Mouse (Mus musculus) forebrain, embryonic 12.5 days (tissue): ENCODE data around the gene Acot8. TPM values are rescaled to one million over a fixed set of nuclear protein-coding genes. Genes with fewer than 3 reads are reported as not detected.

Source experiments
- ATAC-seq: fragments of 200-750 bp; cut with Nextera tagmentation; 2 replicates; pipeline ENCODE4 v1.8.0; 2017; ENCODE audit warnings: moderate TSS enrichment; ENCODE audit not compliant: low FRiP score
- H3K27ac ChIP-seq: fragments of 300-500 bp; sonication (generic); 2 replicates; pipeline ENCODE4 v1.5.1; 2016; ENCODE audit warnings: mild to moderate bottlenecking
- H3K27me3 ChIP-seq: fragments of 300-500 bp; sonication (generic); 2 replicates; pipeline ENCODE4 v1.6.1; 2016; ENCODE audit warnings: mild to moderate bottlenecking
- H3K36me3 ChIP-seq: fragments of 300-500 bp; sonication (generic); replicated peaks from 2 replicates; pipeline ENCODE4 v1.6.1; 2016; ENCODE audit warnings: mild to moderate bottlenecking
- H3K4me1 ChIP-seq: fragments of 300-500 bp; sonication (generic); 2 replicates; pipeline ENCODE4 v1.6.1; 2016
- H3K4me2 ChIP-seq: fragments of 300-500 bp; sonication (generic); 2 replicates; pipeline ENCODE4 v1.6.1; 2016; ENCODE audit warnings: mild to moderate bottlenecking, moderate library complexity
- H3K4me3 ChIP-seq: fragments of 300-500 bp; sonication (generic); replicated peaks from 2 replicates; pipeline ENCODE4 v1.5.1; 2016; ENCODE audit warnings: mild to moderate bottlenecking
- H3K9ac ChIP-seq: fragments of 300-500 bp; sonication (generic); 2 replicates; pipeline ENCODE4 v1.6.1; 2016; ENCODE audit warnings: mild to moderate bottlenecking
- H3K9me3 ChIP-seq: fragments of 300-500 bp; sonication (generic); 2 replicates; pipeline ENCODE4 v1.6.1; 2016
- WGBS: fragments of 180-500 bp; shearing (Covaris S2); methylation state at CpG from one replicate; pipeline ENCODE4 v1.1.7; 2016; 5-methylcytosine and 5-hydroxymethylcytosine counted together
- polyA plus RNA-seq: library from polyadenylated mRNA; unstranded; fragments of >200 nt; fragmentation: Nextera tagmentation; extraction: Ambion mirVana; gene quantifications from 2 replicates; pipeline ENCODE4 v1.2.1, GENCODE M21; 2016

The Acot8 gene
- polyA plus RNA-seq, 1 experiment from 2014 or later, result 13.7 TPM

DNA sequence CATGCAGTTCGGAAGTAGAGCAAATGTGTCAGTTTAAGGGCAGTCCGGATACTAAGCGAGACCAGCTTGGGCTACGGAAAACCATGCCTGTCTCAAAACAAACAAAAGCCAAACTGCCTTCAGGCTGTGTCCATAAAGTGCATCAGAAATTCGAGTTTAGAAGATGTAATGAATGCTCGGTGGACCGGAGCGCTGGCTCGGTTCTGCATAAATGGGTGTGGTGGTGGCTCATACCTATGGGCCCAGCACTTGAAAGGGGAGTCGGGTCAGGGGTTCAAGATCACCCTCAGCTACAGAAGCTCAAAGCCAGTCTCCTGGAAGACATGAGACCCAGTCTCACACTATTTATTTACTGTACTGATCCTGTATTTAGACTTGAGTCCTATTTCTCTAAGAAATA, 16.9 kb downstream of the Acot8 start:
- no peak for ATAC-seq
- no peak overlapping the region for H3K27ac ChIP-seq
- H3K4me3 ChIP-seq, result no peak overlapping the region
- peaks cover 20% of the 10 kb centered on the region for H3K4me1 ChIP-seq
- WGBS, result 88% methylated on average over 10 of the region's 10 CpGs
- H3K4me2 ChIP-seq, result no peak overlapping the region
- H3K27me3 ChIP-seq, result peaks cover 7% of the 10 kb centered on the region; the same call in 1 of the 2 replicates
- peaks cover 30% of the 10 kb centered on the region for H3K36me3 ChIP-seq
- H3K9ac ChIP-seq, result no peak overlapping the region
- H3K9me3 ChIP-seq, result no peaks in the 10 kb centered on the region

DNA sequence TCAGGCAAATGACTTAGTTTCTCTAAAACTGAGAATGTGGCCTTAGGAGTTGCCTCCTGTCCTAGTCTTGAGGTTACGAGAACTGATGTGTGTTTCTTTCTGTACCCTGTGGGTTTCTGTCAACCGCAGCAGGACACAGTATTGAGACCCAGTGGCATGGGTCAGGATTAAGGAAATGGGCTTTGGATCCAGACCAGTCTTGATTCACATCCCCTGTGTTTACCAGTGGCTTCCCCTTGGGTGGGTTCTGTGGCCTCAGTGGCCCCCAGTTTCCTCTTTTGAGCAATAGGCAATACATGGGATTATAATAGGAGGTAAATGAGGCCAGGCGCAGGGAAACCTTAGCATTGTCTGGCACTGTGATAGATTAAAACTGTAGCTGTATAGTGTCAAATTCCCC, 17.6 kb downstream of the Acot8 start:
- peaks cover 20% of the 10 kb centered on the region for H3K4me1 ChIP-seq
- peaks cover 23% of the 10 kb centered on the region for H3K36me3 ChIP-seq
- H3K27ac ChIP-seq, result no peak overlapping the region
- H3K9me3 ChIP-seq, result no peaks in the 10 kb centered on the region
- no peak overlapping the region for H3K9ac ChIP-seq
- 87% methylated on average over 3 of the region's 3 CpGs for WGBS
- H3K4me3 ChIP-seq, result 0 out of 2 replicates have a peak overlapping the region, but pooled peaks have one; percentile 67
- peak overlapping the region; percentile 91 for H3K4me2 ChIP-seq
- H3K27me3 ChIP-seq, result peaks cover 7% of the 10 kb centered on the region
- ATAC-seq, result no peak

GRCm38 (mm10) chr2:164786388-164786885, 18.2 kb downstream of the Acot8 start:
- Histone ChIP-seq H3K9ac (peak overlapping the region; percentile 71), H3K36me3 (peaks cover 17% of the 10 kb centered on the region), H3K27ac (peak overlapping the region; percentile 73; the same call in 1 of the 2 replicates), H3K27me3 (peaks cover 7% of the 10 kb centered on the region), H3K9me3 (no peaks in the 10 kb centered on the region), H3K4me2 (peak overlapping the region; percentile 91), H3K4me1 (peaks cover 20% of the 10 kb centered on the region), H3K4me3 (peak overlapping the region; percentile 67)
- 9% methylated on average over 15 of the region's 15 CpGs for WGBS
- peak; percentile 17; the same call in 1 of the 2 replicates for ATAC-seq

DNA sequence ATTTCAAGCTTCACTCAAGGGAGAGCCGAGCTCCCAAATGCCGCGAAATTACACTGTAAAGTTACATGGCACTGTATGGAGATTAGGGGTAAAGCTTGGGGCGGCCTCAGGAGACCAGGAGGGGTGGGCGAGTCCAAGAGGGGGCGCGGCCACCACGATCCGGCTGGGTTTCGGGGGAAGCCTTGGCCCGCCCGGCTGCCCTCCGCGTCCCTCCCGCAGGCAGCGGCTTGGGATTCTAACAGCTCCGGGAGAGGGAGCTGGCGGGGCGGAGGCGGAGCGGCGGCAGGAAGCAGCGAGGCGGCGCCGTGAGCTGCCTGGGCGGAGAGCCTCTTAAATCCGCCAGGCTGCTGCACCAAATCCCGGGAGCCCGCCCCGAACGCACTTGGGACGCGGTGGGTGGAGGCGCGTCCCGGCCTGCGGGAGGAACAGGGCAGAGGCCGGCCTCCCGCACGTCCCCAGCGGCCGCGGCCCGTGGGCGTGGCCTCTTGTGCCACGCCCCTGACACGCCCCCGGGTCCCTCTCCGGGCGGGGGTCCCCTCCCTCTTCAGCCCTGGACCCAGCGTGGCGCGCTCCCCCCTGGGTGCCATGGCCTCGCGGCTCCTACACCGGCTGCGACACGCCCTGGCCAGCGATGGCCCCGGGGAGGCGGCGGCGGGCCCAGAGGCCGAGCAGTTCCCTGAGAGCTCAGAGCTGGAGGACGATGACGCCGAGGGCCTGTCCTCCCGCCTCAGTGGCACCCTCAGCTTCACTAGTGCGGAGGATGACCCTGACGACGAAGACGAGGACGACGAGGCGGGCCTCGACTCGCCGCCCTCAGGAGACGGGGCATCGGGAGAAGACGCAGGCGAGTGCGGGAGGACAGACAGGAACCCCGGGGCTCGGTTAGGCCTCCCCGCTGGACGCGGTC, 18.9 kb downstream of the Acot8 start, which contains the start of gene Snx21:
Gene Snx21 (plus strand): TSS at position 343 of the 907 bp plus-strand sequence.
- Histone ChIP-seq H3K27me3 (peaks cover 7% of the 10 kb centered on the region), H3K36me3 (peaks cover 10% of the 10 kb centered on the region), H3K9me3 (no peaks in the 10 kb centered on the region), H3K4me1 (peaks cover 20% of the 10 kb centered on the region), H3K4me2 (peak within 1 kb of the TSS; percentile 91), H3K27ac (peak within 1 kb of the TSS; percentile 73), H3K4me3 (peak within 1 kb of the TSS; percentile 67), H3K9ac (peak within 1 kb of the TSS; percentile 71)
- WGBS, result under 1% methylated on average over 70 of the region's 89 CpGs
- ATAC-seq, result peak; percentile 92

GRCm38 (mm10) chr2:164784869-164785420, 19.7 kb downstream of the Acot8 start:
- Histone ChIP-seq H3K9ac (peak overlapping the region; percentile 71), H3K4me2 (peak overlapping the region; percentile 91), H3K4me1 (peaks cover 20% of the 10 kb centered on the region), H3K36me3 (peaks cover 7% of the 10 kb centered on the region), H3K27me3 (peaks cover 7% of the 10 kb centered on the region), H3K9me3 (no peaks in the 10 kb centered on the region), H3K27ac (no peak overlapping the region), H3K4me3 (peak overlapping the region; percentile 67)
- ATAC-seq, result no peak
- WGBS, result 14% methylated on average over 7 of the region's 7 CpGs

GRCm38 (mm10) chr2:164783926-164784581, 20.6 kb downstream of the Acot8 start:
- 80% methylated on average over 7 of the region's 7 CpGs for WGBS
- no peak overlapping the region for H3K9ac ChIP-seq

GRCm38 (mm10) chr2:164781876-164782275, 22.8 kb downstream of the Acot8 start:
- H3K4me1 ChIP-seq, result peaks cover 17% of the 10 kb centered on the region
- H3K27me3 ChIP-seq, result peaks cover 6% of the 10 kb centered on the region
- no peak overlapping the region for H3K4me2 ChIP-seq
- H3K36me3 ChIP-seq, result no peaks in the 10 kb centered on the region
- no peaks in the 10 kb centered on the region for H3K9me3 ChIP-seq
- no peak overlapping the region for H3K4me3 ChIP-seq
- no peak for ATAC-seq
- H3K9ac ChIP-seq, result no peak overlapping the region
- WGBS, result 84% methylated on average over 4 of the region's 4 CpGs
- H3K27ac ChIP-seq, result no peak overlapping the region

More at GRCm38 (mm10) chr2:164783926-164784581, 20.6 kb downstream of the Acot8 start:
- Histone ChIP-seq H3K4me1 (peaks cover 20% of the 10 kb centered on the region), H3K9me3 (no peaks in the 10 kb centered on the region), H3K27ac (no peak overlapping the region), H3K4me2 (no peak overlapping the region), H3K36me3 (peaks cover 3% of the 10 kb centered on the region), H3K4me3 (no peak overlapping the region), H3K27me3 (peaks cover 7% of the 10 kb centered on the region)
- ATAC-seq, result no peak

DNA sequence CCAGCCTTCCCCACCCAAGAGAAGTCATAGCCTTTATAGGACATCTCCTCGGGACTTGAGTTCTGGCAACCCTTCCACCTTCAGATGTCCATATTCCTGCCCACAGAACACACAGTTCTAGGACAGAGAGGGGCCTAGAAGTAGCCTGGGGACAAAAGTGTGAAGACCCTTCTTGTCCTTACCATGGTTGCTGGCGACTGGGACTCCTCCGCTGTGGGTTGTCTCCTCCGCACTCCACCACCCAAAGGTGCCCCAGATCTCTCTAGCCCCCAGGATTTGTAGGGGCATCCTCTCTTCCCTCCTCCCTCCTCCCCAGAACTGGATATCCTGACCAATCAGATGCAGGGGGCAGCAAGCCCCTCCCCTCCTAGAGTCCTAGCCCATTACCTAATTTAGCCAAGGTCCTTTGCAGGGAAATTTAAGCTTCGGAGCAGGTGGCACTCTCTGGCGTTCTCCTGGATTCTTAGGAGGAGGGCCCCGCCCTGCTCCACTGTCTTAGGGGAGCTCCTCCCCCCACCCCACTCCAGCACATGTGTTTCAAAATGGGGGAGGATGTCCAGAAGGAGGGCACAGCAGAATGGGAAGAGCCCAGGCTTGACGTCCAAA, 25.1 kb downstream of the Acot8 start, which contains the start of gene Tnnc2:
Gene Tnnc2 (minus strand): TSS at position 487 of the 606 bp plus-strand sequence.
- ATAC-seq, result no peak
- Histone ChIP-seq H3K9me3 (no peaks in the 10 kb centered on the region), H3K27ac (no peak within 1 kb of the TSS), H3K27me3 (peaks cover 7% of the 10 kb centered on the region), H3K4me2 (no peak within 1 kb of the TSS), H3K4me3 (no peak within 1 kb of the TSS), H3K36me3 (no peaks in the 10 kb centered on the region), H3K9ac (no peak within 1 kb of the TSS), H3K4me1 (peaks cover under 1% of the 10 kb centered on the region; the same call in 1 of the 2 replicates)
- WGBS, result 70% methylated on average over 8 of the region's 8 CpGs

DNA sequence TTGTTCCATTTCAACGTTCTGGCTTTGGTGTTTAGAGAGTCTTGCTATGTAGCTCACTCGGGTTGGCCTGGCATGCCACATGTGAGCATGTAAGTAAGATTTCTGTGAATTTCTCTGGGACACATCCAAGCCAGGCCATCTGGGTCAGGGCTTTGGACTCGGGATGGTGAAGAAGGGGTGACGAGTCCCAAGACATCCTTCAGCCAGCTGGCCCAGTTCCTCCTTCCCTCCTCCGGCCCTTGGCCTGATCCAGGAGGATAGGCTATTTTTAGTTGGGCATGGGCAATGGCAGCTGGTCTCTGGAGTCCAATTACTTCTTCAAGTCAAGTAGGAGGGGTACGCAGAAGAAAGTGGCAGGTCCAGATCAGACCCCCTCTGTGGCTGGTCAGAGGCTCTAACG, 25.9 kb downstream of the Acot8 start:
- Histone ChIP-seq H3K27ac (no peak overlapping the region), H3K27me3 (peaks cover 7% of the 10 kb centered on the region), H3K36me3 (no peaks in the 10 kb centered on the region), H3K4me3 (no peak overlapping the region), H3K9me3 (no peaks in the 10 kb centered on the region), H3K4me2 (no peak overlapping the region), H3K9ac (no peak overlapping the region), H3K4me1 (no peaks in the 10 kb centered on the region)
- WGBS, result 89% methylated on average over 7 of the region's 7 CpGs
- no peak for ATAC-seq

DNA sequence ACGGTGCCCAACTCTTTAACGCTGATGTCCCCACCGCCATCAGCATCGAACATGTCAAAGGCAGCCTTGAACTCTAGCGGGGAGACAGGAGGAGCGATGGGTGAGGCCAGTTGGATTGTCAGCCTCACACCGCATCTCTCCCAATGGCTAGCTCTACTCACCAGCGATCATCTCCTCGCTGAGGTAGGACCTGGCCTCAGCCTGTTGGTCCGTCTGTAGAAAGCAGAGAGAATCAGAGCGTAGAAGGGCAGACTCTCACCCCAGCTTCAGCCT, 26.7 kb downstream of the Acot8 start:
- H3K9me3 ChIP-seq, result no peaks in the 10 kb centered on the region
- ATAC-seq, result no peak

DNA sequence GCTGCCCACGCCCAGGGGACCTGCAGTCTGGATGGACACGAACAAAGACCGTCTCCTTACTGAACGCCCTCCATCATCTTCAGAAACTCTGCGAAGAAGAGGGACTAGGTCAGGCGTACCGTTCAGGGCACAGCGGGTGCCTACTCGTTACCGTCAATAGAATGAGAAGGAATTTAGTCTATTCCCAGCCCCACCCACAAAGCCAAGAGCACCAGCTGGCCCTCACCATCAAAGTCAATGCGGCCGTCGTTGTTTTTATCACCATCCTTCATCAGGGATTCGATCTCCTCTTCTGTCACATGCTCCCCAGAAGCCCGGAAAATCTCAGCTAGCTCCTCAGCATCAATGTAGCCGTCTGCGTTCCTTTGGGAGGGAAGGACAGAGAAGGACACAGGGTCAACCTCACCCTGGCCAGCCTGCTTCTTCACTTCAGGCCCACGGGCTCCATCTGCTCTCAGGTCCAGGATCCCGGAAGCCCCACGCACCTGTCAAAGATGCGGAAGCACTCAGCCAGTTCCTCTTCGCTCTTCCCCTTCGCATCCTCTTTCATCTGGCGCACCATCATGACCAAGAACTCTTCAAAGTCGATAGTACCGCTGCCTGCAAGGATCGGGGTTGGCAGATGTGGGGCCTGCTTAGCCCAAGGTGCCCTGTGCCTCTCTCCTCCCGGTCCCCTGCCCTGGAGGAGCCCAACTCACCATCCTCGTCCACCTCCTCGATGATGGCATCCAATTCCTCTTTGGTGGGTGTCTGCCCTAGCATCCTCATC, 27.3 kb downstream of the Acot8 start:
- Histone ChIP-seq H3K9ac (no peak overlapping the region), H3K27me3 (peaks cover 4% of the 10 kb centered on the region), H3K36me3 (peaks cover 9% of the 10 kb centered on the region), H3K4me1 (no peaks in the 10 kb centered on the region), H3K4me2 (no peak overlapping the region), H3K27ac (no peak overlapping the region), H3K9me3 (no peaks in the 10 kb centered on the region), H3K4me3 (no peak overlapping the region)
- WGBS, result 83% methylated on average over 30 of the region's 30 CpGs
- no peak for ATAC-seq

More for the DNA sequence above, 26.7 kb downstream of the Acot8 start:
- WGBS, result 93% methylated on average over 11 of the region's 11 CpGs
- Histone ChIP-seq H3K4me3 (no peak overlapping the region), H3K4me1 (no peaks in the 10 kb centered on the region), H3K36me3 (peaks cover 4% of the 10 kb centered on the region; the same call in 1 of the 2 replicates), H3K4me2 (no peak overlapping the region), H3K27me3 (peaks cover 5% of the 10 kb centered on the region), H3K9ac (no peak overlapping the region), H3K27ac (no peak overlapping the region)
